Mouse (Mus musculus): ENCODE data around the gene Rint1. TPM values are rescaled to one million over a fixed set of nuclear protein-coding genes. Genes with fewer than 3 reads are reported as not detected.

The Rint1 gene
- polyA plus RNA-seq, 1 experiment from 2014 or later = 28.8 TPM

DNA sequence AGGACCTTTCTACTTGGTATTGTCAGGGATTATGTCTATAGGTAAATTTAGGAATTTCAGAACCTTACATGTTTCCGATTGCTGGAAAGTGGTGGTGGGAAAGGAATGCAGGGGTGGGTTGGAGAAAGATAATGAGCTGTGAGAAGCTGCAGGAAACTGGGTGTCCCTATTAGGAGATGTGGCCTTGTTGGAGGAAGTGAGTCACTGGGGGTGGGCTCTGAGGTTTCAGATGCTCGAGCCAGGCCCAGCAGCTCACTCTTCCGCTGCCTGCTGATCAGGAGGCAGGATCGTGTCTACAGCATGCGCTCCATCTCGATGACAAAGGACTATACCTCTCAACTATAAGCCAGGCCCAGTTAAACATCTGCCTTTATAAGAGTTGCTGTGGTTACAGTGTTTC, 13.3 kb upstream of the Rint1 start:
- Histone ChIP-seq H3K9me3 (ENCODE audit: control insufficient read depth, low read length) (no peaks in the 10 kb centered on the region), H3K9ac (no peak overlapping the region), H3K27ac (no peak overlapping the region), H3K4me1 (replicated peaks; ENCODE audit: control insufficient read depth, insufficient read depth, low read length) (no peaks in the 10 kb centered on the region), H3K36me3 (replicated peaks; ENCODE audit: control insufficient read depth, insufficient read depth) (peaks cover 54% of the 10 kb centered on the region), H3K4me3 (replicated peaks; ENCODE audit: low read length) (no peak overlapping the region), H3K27me3 (ENCODE audit: control insufficient read depth, insufficient read depth, low read length) (no peaks in the 10 kb centered on the region), H3K4me2 (replicated peaks) (no peak overlapping the region)
- ATAC-seq (ENCODE audit: low FRiP score) (no peak), DNase-seq (ENCODE audit: low spot score) (no peak)
- 90% methylated on average over 6 of the region's 6 CpGs for WGBS

DNA sequence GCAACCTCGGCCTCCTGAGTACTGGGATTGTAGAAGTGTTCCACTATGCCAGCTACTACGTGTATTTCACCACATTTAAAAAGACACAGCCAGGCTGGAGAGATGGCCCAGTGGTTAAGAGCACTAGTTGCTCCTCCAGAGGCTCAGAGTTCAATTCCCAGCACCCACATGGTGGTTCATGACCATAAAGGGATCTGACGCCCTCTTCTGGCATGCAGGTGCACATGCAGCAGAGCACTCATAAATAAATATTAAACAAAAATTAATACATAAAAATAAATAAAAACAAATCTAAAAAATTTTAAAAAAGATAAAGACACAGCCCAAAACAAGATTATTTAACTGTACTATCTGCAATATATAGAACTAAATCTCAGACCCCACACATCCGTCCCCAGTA, 7.0 kb upstream of the Rint1 start:
- no peak overlapping the region for H3K4me3 ChIP-seq (replicated peaks; ENCODE audit: low read length)
- H3K4me1 ChIP-seq (replicated peaks; ENCODE audit: control insufficient read depth, insufficient read depth, low read length) = peaks cover 4% of the 10 kb centered on the region
- no peak overlapping the region for H3K9ac ChIP-seq
- DNase-seq (ENCODE audit: low spot score) (no peak), ATAC-seq (ENCODE audit: low FRiP score) (no peak)
- no peak overlapping the region for H3K4me2 ChIP-seq (replicated peaks)
- H3K9me3 ChIP-seq (ENCODE audit: control insufficient read depth, low read length) = no peaks in the 10 kb centered on the region
- 87% methylated on average over 4 of the region's 4 CpGs for WGBS
- H3K27me3 ChIP-seq (ENCODE audit: control insufficient read depth, insufficient read depth, low read length) = no peaks in the 10 kb centered on the region
- H3K27ac ChIP-seq = no peak overlapping the region
- H3K36me3 ChIP-seq (replicated peaks; ENCODE audit: control insufficient read depth, insufficient read depth) = peaks cover 17% of the 10 kb centered on the region

DNA sequence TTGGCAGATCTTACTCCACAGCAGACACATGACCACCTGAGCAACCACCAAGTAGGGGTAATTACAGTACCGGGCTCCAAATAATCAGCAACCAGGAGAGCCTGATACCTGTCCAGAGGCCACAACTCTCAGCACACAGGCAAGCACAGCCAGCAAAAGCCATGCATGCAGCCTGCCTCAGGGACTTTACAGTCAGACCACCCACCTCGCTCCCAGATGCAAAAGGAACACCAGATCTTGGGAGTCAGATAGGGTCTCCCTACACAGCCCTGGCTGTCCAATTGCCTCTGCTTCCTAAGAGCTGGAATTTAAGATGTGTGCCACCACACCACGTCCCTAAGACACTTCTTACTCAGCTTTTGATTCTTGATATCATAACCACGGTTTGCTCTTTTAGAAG, 6.3 kb upstream of the Rint1 start:
- 86% methylated on average over 4 of the region's 4 CpGs for WGBS
- peaks cover 4% of the 10 kb centered on the region for H3K4me1 ChIP-seq (replicated peaks; ENCODE audit: control insufficient read depth, insufficient read depth, low read length)
- no peaks in the 10 kb centered on the region for H3K27me3 ChIP-seq (ENCODE audit: control insufficient read depth, insufficient read depth, low read length)
- no peak overlapping the region for H3K4me3 ChIP-seq (replicated peaks; ENCODE audit: low read length)
- ATAC-seq (ENCODE audit: low FRiP score) (no peak), DNase-seq (ENCODE audit: low spot score) (no peak)
- H3K9me3 ChIP-seq (ENCODE audit: control insufficient read depth, low read length) = no peaks in the 10 kb centered on the region
- H3K4me2 ChIP-seq (replicated peaks) = no peak overlapping the region
- no peak overlapping the region for H3K9ac ChIP-seq
- no peak overlapping the region for H3K27ac ChIP-seq
- 0 out of 2 replicates have a peak, but pooled peaks cover 13% of the 10 kb centered on the region for H3K36me3 ChIP-seq (replicated peaks; ENCODE audit: control insufficient read depth, insufficient read depth)

DNA sequence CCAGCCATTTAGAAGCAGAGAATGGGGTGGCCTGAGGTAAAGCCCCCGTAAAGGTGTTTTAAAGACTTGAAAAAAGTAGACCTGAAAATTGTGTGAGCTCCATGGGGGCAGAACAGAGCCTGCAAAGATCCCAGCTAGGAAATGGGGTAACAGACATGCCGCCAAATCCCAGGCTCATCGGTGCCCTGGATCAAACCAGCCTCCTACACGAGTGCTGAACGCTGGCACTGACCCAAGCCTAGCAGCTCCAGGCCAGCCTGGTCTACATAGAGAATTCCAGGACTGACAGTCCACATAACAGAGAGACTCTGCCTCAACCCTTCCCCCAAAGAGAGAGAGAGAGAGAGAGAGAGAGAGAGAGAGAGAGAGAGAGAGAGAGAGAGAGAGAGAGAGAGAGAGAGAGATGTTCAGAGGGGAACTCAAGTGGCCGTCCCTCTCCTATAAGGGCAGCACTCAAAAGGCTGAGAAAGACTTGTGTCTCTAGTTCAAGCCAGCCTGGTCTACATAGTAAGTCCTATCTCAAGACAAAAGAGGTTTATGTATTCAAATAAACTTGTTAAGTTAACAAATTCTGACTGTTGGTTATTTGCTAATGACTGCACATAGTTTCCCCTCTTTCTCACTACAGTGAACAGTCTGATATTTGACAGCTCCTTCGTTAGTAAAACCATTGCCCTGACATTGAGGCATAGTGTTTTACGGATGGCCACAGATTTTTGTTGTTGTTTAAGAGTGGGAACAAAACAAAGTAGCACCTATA, 5.3 kb upstream of the Rint1 start:
- Histone ChIP-seq H3K36me3 (replicated peaks; ENCODE audit: control insufficient read depth, insufficient read depth) (0 out of 2 replicates have a peak, but pooled peaks cover 8% of the 10 kb centered on the region), H3K27ac (no peak overlapping the region), H3K27me3 (ENCODE audit: control insufficient read depth, insufficient read depth, low read length) (no peaks in the 10 kb centered on the region), H3K9ac (peak overlapping the region; percentile 78), H3K9me3 (ENCODE audit: control insufficient read depth, low read length) (no peaks in the 10 kb centered on the region), H3K4me3 (replicated peaks; ENCODE audit: low read length) (peak overlapping the region; percentile 70), H3K4me1 (replicated peaks; ENCODE audit: control insufficient read depth, insufficient read depth, low read length) (peaks cover 4% of the 10 kb centered on the region), H3K4me2 (replicated peaks) (peak overlapping the region; percentile 76)
- ATAC-seq (ENCODE audit: low FRiP score) = no peak
- WGBS = 54% methylated on average over 8 of the region's 8 CpGs
- DNase-seq (ENCODE audit: low spot score) = no peak

DNA sequence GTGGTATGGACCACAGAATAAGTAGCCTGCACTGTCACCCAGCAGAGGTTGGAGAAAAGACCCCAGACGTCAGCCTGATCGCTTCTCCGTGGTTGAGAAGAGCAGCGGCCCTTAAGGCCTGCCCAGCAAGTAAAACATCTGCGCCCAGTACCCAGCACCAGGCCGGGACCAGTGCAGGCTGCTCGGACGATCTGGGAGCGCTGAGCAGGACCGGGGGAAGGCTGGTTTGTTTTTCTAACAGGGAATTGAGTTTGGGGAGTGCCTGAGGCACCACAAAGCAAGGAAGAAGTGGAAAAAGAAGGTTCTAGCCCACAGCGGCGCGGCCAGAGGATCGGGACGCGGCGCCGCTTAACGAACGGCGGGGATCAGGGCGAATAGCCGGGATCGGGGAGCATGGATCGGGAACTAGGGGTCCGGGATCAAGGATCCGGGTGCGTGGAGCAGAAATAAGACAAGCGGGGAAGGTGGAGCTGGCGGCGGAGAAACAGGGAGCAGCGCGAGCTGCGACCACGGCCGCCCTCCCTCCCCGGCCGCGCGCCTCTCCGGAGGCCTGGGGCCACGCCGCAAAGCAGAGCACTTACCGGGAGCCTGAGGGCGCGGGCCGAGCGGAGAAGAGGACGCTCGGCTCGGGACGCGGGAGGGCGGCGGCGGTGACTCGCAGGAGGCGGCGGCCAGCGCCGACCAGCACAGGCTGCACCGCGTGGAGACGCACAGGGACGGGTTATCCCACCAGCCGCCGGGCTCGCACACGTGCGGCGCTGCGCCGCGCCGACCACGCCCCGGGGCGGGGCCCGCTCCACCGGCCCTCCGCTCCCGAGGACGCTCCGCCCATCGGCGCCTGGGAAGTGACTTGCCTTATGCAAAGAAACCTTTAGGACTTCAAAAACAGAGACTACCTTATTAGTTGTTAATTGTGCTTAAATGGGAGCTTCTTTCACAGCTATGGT, 4.3 kb upstream of the Rint1 start, which contains the start of gene Pus7:
Gene Pus7, minus strand, starts transcription at position 781 of the 947 bp plus-strand sequence.
- DNase-seq (ENCODE audit: low spot score) = peak; percentile 88
- peaks cover 6% of the 10 kb centered on the region for H3K4me1 ChIP-seq (replicated peaks; ENCODE audit: control insufficient read depth, insufficient read depth, low read length)
- H3K4me2 ChIP-seq (replicated peaks) = peak within 1 kb of the TSS; percentile 76
- peak; percentile 89 for ATAC-seq (ENCODE audit: low FRiP score)
- H3K4me3 ChIP-seq (replicated peaks; ENCODE audit: low read length) = peak within 1 kb of the TSS; percentile 70
- peak within 1 kb of the TSS; percentile 10; the same call in 1 of the 2 replicates for H3K27ac ChIP-seq
- H3K36me3 ChIP-seq (replicated peaks; ENCODE audit: control insufficient read depth, insufficient read depth) = no peaks in the 10 kb centered on the region
- WGBS = 1% methylated on average over 65 of the region's 86 CpGs
- H3K27me3 ChIP-seq (ENCODE audit: control insufficient read depth, insufficient read depth, low read length) = no peaks in the 10 kb centered on the region
- H3K9me3 ChIP-seq (ENCODE audit: control insufficient read depth, low read length) = no peaks in the 10 kb centered on the region
- H3K9ac ChIP-seq = peak within 1 kb of the TSS; percentile 78

DNA sequence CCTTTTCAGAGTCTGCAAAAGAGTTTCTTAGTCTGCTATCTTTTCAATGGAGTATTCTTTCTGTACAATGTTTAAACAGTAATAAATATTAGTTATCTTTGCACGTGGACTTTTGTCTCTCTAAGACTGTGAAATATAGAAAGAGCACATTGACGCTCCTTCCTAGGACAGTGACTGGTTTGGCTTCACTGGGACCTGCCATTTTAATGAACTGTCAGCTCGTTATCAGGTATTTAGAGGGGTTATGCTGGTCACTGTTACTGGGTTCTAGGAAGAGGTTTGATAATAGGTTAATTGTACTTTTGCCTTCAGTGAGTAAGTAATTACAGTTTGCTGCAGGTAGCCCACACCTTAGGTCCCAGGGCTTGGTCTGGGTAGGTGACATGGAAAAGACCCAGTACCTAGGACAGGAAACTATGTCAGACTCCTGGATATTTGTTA, 899 bp downstream of the Rint1 start:
- H3K27me3 ChIP-seq (ENCODE audit: control insufficient read depth, insufficient read depth, low read length) = no peaks in the 10 kb centered on the region
- ATAC-seq (ENCODE audit: low FRiP score) = no peak
- H3K9ac ChIP-seq = peak overlapping the region; percentile 91
- DNase-seq (ENCODE audit: low spot score) = no peak
- peak overlapping the region; percentile 94 for H3K4me2 ChIP-seq (replicated peaks)
- peaks cover 9% of the 10 kb centered on the region; the same call in 1 of the 2 replicates for H3K36me3 ChIP-seq (replicated peaks; ENCODE audit: control insufficient read depth, insufficient read depth)
- H3K9me3 ChIP-seq (ENCODE audit: control insufficient read depth, low read length) = no peaks in the 10 kb centered on the region
- peaks cover 8% of the 10 kb centered on the region for H3K4me1 ChIP-seq (replicated peaks; ENCODE audit: control insufficient read depth, insufficient read depth, low read length)
- H3K27ac ChIP-seq = no peak overlapping the region
- WGBS = 55% methylated on average over 3 of the region's 3 CpGs
- H3K4me3 ChIP-seq (replicated peaks; ENCODE audit: low read length) = peak overlapping the region; percentile 91

DNA sequence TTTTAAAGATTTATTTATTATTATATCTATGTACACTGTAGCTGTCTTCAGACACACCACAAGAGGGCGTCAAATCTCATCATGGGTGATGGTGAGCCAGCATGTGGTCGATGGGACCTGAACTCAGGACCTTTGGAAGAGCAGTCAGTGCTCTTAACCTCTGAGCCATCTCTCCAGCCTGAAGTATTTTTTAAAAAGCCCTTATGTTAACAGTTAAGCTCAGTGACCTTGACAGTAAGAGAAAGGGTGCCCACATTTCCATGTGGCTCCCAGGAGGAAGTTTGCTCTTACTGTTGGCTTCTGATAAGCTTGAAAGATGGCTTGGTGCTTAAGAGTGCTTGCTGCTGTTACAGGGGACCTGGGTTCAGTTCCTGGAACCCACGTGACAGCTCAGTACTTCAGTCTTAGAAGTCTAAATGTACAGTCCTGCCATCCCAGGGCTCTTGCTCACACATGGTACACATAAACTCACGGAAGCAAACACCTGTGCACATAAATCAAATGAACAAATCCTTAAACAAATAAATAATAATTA, 1.6 kb downstream of the Rint1 start:
- Histone ChIP-seq H3K36me3 (replicated peaks; ENCODE audit: control insufficient read depth, insufficient read depth) (peaks cover 13% of the 10 kb centered on the region), H3K27me3 (ENCODE audit: control insufficient read depth, insufficient read depth, low read length) (no peaks in the 10 kb centered on the region), H3K9me3 (ENCODE audit: control insufficient read depth, low read length) (no peaks in the 10 kb centered on the region), H3K4me3 (replicated peaks; ENCODE audit: low read length) (no peak overlapping the region), H3K27ac (no peak overlapping the region), H3K9ac (no peak overlapping the region), H3K4me1 (replicated peaks; ENCODE audit: control insufficient read depth, insufficient read depth, low read length) (peaks cover 8% of the 10 kb centered on the region), H3K4me2 (replicated peaks) (no peak overlapping the region)
- WGBS = 84% methylated on average over 4 of the region's 4 CpGs
- DNase-seq (ENCODE audit: low spot score) (no peak), ATAC-seq (ENCODE audit: low FRiP score) (no peak)

DNA sequence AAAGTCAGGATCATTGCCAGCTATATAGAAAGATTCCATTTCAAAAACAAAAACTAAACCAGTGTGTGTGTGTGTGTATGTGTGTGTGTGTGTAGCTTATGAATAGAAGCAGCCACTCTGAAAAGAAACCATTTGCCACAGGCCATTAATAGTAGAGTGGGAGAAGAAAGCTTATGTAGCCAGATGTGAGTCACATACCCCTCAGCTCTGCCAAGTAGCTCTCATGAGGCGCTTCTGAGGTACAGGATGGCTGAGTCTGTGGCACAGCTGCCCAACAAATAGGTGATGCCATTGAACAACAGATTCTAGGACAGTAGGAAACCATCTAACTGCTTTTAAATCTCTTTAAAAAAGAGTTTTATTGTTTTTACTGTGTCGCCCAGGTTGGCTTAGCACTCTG, 5.2 kb downstream of the Rint1 start:
- Histone ChIP-seq H3K36me3 (replicated peaks; ENCODE audit: control insufficient read depth, insufficient read depth) (peaks cover 36% of the 10 kb centered on the region), H3K27me3 (ENCODE audit: control insufficient read depth, insufficient read depth, low read length) (no peaks in the 10 kb centered on the region), H3K4me1 (replicated peaks; ENCODE audit: control insufficient read depth, insufficient read depth, low read length) (peaks cover 8% of the 10 kb centered on the region), H3K27ac (no peak overlapping the region), H3K4me2 (replicated peaks) (no peak overlapping the region), H3K4me3 (replicated peaks; ENCODE audit: low read length) (no peak overlapping the region), H3K9ac (no peak overlapping the region), H3K9me3 (ENCODE audit: control insufficient read depth, low read length) (no peaks in the 10 kb centered on the region)
- 92% methylated on average over 2 of the region's 2 CpGs for WGBS
- DNase-seq (ENCODE audit: low spot score) = no peak
- ATAC-seq (ENCODE audit: low FRiP score) = no peak

DNA sequence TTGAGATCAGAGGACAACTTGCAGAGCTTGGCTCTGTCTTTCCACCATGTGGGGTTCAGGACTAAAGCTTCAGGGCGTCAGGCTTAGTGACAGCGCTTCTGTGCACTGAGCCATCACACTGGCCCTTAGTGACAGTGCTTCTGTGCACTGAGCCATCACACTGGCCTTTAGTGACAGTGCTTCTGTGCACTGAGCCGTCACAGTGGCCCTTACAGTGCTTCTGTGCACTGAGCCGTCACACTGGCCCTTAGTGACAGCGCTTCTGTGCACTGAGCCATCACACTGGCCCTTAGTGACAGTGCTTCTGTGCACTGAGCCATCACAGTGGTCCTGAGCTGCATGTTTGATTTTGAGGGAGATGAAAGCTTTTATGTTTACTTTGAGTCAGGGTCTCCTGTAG, 27.3 kb downstream of the Rint1 start:
- no peaks in the 10 kb centered on the region for H3K27me3 ChIP-seq (ENCODE audit: control insufficient read depth, insufficient read depth, low read length)
- no peaks in the 10 kb centered on the region for H3K4me1 ChIP-seq (replicated peaks; ENCODE audit: control insufficient read depth, insufficient read depth, low read length)
- ATAC-seq (ENCODE audit: low FRiP score) (no peak), DNase-seq (ENCODE audit: low spot score) (no peak)
- H3K9ac ChIP-seq = no peak overlapping the region
- no peaks in the 10 kb centered on the region for H3K9me3 ChIP-seq (ENCODE audit: control insufficient read depth, low read length)
- H3K4me3 ChIP-seq (replicated peaks; ENCODE audit: low read length) = no peak overlapping the region
- 64% methylated on average over 5 of the region's 5 CpGs for WGBS
- no peak overlapping the region for H3K4me2 ChIP-seq (replicated peaks)
- peaks cover 87% of the 10 kb centered on the region for H3K36me3 ChIP-seq (replicated peaks; ENCODE audit: control insufficient read depth, insufficient read depth)
- no peak overlapping the region for H3K27ac ChIP-seq
